10 mouse cellular contexts compared by ENCODE assay signal in the genomic region with DNA sequence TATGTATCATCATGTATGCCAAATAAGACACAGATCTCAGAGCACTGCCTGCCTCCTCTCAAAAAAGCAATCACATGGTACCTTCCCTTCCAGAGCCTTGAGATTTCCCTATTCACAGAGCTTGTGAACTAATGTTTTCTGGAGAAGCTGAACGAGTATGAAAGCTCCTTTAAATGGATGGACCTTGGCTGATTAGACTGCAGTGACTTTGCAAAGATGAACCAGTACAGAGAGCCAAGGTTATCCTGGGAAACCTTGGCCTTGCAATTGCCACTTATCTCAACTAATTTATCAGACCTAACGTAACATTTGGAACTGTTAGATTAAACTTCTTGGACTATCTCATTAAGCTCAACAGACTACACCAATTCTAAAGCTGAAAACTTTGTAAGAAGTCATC.
"Had no signal": no experiment of that assay in that cellular context is flagged by ENCODE, and none has a peak within 500 bp of the region (broad histone marks: within the 10 kb centered on the region; RNA-seq: fewer than 3 reads in every experiment).

No protein-coding gene starts in this region.

- DNase-seq: kidney, postnatal 25 days; layer of hippocampus, adult 9-11 months; liver; lung, adult 18-20 months; lung, postnatal 10 days; lung, postnatal 36 days; midbrain, embryonic 14.5 days; thymus, adult 2 months; thymus, postnatal 14 days; thymus, postnatal 4 days had no signal
